Mouse (Mus musculus) heart, embryonic 12.5 days (tissue): ENCODE results near the gene Gnb4. TPM values are rescaled to one million over a fixed set of nuclear protein-coding genes. Genes with fewer than 3 reads are reported as not detected.

ENCODE experiments used
- ATAC-seq: fragments of 200-750 bp; cut with Nextera tagmentation; 2 replicates; pipeline ENCODE4 v1.8.0; 2017; ENCODE audit warnings: moderate TSS enrichment, moderate library complexity; ENCODE audit not compliant: insufficient number of reproducible peaks, low FRiP score
- H3K27ac ChIP-seq: fragments of 300-500 bp; sonication (generic); 2 replicates; pipeline ENCODE4 v1.5.1; 2016; ENCODE audit warnings: mild to moderate bottlenecking, moderate library complexity; ENCODE audit not compliant: poor library complexity, severe bottlenecking
- H3K27me3 ChIP-seq: fragments of 300-500 bp; sonication (generic); replicated peaks from 2 replicates; pipeline ENCODE4 v1.6.1; 2016; ENCODE audit warnings: mild to moderate bottlenecking, moderate library complexity
- H3K36me3 ChIP-seq: fragments of 300-500 bp; sonication (generic); 2 replicates; pipeline ENCODE4 v1.6.1; 2016; ENCODE audit warnings: mild to moderate bottlenecking, moderate library complexity
- H3K4me1 ChIP-seq: fragments of 300-500 bp; sonication (generic); replicated peaks from 2 replicates; pipeline ENCODE4 v1.6.1; 2016; ENCODE audit warnings: mild to moderate bottlenecking
- H3K4me2 ChIP-seq: fragments of 300-500 bp; sonication (generic); 2 replicates; pipeline ENCODE4 v1.6.1; 2016; ENCODE audit warnings: mild to moderate bottlenecking, moderate library complexity
- H3K4me3 ChIP-seq: fragments of 300-500 bp; sonication (generic); 2 replicates; pipeline ENCODE4 v1.5.1; 2016; ENCODE audit warnings: mild to moderate bottlenecking
- H3K9ac ChIP-seq: fragments of 300-500 bp; sonication (generic); 2 replicates; pipeline ENCODE4 v1.6.1; 2016; ENCODE audit warnings: mild to moderate bottlenecking, moderate library complexity
- H3K9me3 ChIP-seq: fragments of 300-500 bp; sonication (generic); replicated peaks from 2 replicates; pipeline ENCODE4 v1.6.1; 2016; ENCODE audit warnings: mild to moderate bottlenecking, moderate library complexity
- WGBS: fragments of 180-500 bp; shearing (Covaris S2); methylation state at CpG from one replicate; pipeline ENCODE4 v1.1.7; 2016; 5-methylcytosine and 5-hydroxymethylcytosine counted together
- polyA plus RNA-seq: library from polyadenylated mRNA; unstranded; fragments of >200 nt; fragmentation: Nextera tagmentation; extraction: Ambion mirVana; gene quantifications from 2 replicates; pipeline ENCODE4 v1.2.1, GENCODE M21; 2016

The Gnb4 gene
- polyA plus RNA-seq, 1 experiment from 2014 or later, result 50.5 TPM

DNA sequence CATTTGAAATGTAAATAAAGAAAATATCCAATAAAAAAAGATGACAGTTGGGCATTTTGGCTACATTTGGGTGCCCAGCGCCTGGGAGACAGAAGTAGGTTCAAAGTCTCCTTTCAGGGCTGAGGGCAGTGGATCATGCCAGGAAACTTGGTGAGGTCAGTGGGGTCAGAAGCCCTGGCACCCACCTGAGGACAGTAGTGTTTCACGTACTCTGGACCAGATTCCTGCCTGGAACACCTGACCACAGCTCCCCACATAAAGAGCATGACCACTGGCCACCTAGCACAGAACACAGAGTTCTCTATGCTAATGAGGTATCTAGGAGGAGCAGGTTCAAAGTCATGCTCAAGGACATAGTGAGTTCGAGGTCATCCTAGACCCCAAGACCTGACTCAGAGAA is 41.2 kb downstream of the Gnb4 start:
- WGBS, result 89% methylated on average over 3 of the region's 3 CpGs
- Histone ChIP-seq H3K4me3 (no peak overlapping the region), H3K4me1 (peaks cover 6% of the 10 kb centered on the region; the same call in 1 of the 2 replicates), H3K9ac (no peak overlapping the region), H3K9me3 (no peaks in the 10 kb centered on the region), H3K4me2 (no peak overlapping the region), H3K36me3 (peaks cover 74% of the 10 kb centered on the region), H3K27me3 (no peaks in the 10 kb centered on the region), H3K27ac (no peak overlapping the region)
- ATAC-seq, result no peak

DNA sequence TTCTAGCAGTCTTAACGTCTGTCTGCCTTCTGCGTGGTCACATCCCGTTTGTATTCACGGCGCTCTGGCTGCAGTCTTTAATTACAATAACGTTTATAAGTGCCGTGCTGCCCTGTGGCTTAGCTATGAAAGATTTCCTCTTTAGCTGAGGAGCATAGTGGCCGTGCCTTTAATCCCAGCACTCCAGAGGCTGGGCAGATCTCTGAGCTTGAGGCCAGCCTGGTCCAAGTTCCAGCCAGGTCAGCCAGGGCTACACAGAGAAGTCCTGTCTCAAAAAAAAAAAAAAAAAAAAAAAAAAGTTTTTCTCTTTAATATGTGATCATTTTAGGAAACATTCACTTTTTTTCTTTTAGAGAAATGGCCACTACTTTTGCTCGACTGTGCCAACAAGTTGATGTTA is 42.5 kb downstream of the Gnb4 start:
- WGBS, result 83% methylated on average over 9 of the region's 9 CpGs
- H3K9ac ChIP-seq, result no peak overlapping the region
- no peaks in the 10 kb centered on the region for H3K27me3 ChIP-seq
- no peak overlapping the region for H3K27ac ChIP-seq
- no peak for ATAC-seq
- peaks cover 82% of the 10 kb centered on the region for H3K36me3 ChIP-seq
- no peaks in the 10 kb centered on the region for H3K9me3 ChIP-seq
- no peak overlapping the region for H3K4me3 ChIP-seq
- H3K4me1 ChIP-seq, result 0 out of 2 replicates have a peak, but pooled peaks cover 2% of the 10 kb centered on the region
- no peak overlapping the region for H3K4me2 ChIP-seq

DNA sequence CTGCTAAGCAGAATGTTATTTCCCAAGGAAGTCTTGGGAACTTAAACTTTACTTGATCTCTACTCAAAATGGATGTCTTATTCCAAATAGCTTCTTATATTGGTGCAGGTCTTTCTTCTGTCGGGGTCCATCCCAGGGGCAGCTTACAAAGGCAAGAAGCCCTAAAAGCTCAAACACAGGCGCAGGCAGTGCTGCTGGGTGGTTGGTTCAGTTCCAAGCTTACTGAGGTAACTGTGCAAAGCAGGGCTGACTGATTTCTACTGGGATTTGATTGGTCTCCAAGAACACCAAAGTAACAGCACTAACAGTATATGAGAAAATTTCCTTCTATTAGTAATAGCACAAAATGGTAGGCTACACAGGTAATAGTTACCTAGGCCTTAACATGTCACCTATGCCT is 43.3 kb downstream of the Gnb4 start:
- WGBS, result 94% methylated on average over 2 of the region's 2 CpGs
- no peak overlapping the region for H3K27ac ChIP-seq
- ATAC-seq, result no peak
- H3K36me3 ChIP-seq, result peaks cover 88% of the 10 kb centered on the region
- H3K9me3 ChIP-seq, result peaks cover 5% of the 10 kb centered on the region
- no peak overlapping the region for H3K4me2 ChIP-seq
- no peak overlapping the region for H3K9ac ChIP-seq
- H3K27me3 ChIP-seq, result no peaks in the 10 kb centered on the region
- 0 out of 2 replicates have a peak, but pooled peaks cover 1% of the 10 kb centered on the region for H3K4me1 ChIP-seq
- H3K4me3 ChIP-seq, result no peak overlapping the region

DNA sequence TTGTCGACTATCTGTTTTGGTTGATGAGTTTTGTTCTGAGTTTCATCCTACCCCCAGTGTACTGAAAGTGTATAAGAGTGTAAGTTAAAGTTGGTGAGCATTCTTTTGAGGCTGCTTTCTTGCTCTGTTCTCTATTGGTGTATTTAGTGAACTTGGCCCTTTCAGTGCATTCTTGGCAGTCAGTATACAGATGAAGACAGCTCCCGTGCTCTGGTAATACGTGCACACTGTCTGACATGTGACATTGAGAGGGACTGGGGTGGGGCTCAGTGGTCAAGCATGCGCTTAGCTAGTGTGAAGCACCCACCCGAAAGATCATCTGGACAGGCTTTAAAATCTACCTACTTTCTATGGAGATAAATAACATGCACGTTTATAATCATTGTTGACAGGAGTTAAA is 53.0 kb downstream of the Gnb4 start:
- no peak for ATAC-seq
- WGBS, result 88% methylated on average over 6 of the region's 6 CpGs
- Histone ChIP-seq H3K4me2 (no peak overlapping the region), H3K36me3 (peaks cover 75% of the 10 kb centered on the region), H3K4me1 (no peaks in the 10 kb centered on the region), H3K9ac (no peak overlapping the region), H3K27ac (no peak overlapping the region), H3K9me3 (peaks cover 4% of the 10 kb centered on the region), H3K27me3 (no peaks in the 10 kb centered on the region), H3K4me3 (no peak overlapping the region)

DNA sequence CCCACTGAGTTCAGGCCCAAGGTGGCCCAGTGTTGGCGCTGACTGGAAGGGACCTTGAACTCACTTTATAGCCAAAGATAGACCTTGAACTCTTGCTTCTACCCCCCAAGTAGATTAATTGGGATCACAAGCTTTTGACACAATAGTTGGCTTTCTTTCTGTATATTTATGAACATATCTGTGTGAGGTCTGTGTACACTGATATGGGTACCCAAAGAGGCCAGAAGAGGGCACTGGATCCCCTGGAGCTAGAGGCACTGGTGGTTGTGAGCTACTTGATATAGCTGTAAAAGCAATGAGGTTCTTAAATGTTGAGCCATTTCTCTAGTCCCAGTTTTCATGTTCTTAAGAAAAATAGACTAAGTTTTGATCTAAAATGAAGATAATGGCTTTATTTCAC is 63.3 kb downstream of the Gnb4 start:
- Histone ChIP-seq H3K4me2 (no peak overlapping the region), H3K36me3 (peaks cover 62% of the 10 kb centered on the region), H3K9me3 (no peaks in the 10 kb centered on the region), H3K4me1 (no peaks in the 10 kb centered on the region), H3K27me3 (no peaks in the 10 kb centered on the region), H3K4me3 (no peak overlapping the region), H3K27ac (no peak overlapping the region), H3K9ac (no peak overlapping the region)
- ATAC-seq, result no peak
- 97% methylated on average over 1 of the region's 1 CpGs for WGBS

DNA sequence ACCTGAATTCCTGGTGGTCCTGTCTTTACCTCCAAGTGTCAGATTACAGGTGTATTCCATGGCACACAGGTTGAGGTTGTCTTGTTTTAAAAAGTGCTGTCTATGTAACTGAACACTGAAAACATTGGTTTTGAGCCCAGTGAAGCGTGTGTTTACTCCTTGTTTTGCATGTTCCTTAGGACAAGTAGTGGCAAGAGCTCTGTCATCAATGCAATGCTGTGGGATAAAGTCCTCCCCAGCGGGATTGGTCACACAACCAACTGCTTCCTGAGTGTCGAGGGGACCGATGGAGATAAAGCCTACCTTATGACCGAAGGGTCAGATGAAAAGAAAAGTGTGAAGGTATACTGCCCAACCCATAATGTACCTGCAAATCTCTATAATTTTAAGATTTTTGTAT is 78.3 kb downstream of the Gnb4 start:
- WGBS, result 85% methylated on average over 5 of the region's 5 CpGs
- H3K36me3 ChIP-seq, result peaks cover 79% of the 10 kb centered on the region
- no peak overlapping the region for H3K4me3 ChIP-seq
- H3K4me1 ChIP-seq, result 0 out of 2 replicates have a peak, but pooled peaks cover 5% of the 10 kb centered on the region
- H3K27me3 ChIP-seq, result no peaks in the 10 kb centered on the region
- H3K9me3 ChIP-seq, result no peaks in the 10 kb centered on the region
- ATAC-seq, result no peak
- no peak overlapping the region for H3K9ac ChIP-seq
- H3K27ac ChIP-seq, result no peak overlapping the region
- H3K4me2 ChIP-seq, result no peak overlapping the region

DNA sequence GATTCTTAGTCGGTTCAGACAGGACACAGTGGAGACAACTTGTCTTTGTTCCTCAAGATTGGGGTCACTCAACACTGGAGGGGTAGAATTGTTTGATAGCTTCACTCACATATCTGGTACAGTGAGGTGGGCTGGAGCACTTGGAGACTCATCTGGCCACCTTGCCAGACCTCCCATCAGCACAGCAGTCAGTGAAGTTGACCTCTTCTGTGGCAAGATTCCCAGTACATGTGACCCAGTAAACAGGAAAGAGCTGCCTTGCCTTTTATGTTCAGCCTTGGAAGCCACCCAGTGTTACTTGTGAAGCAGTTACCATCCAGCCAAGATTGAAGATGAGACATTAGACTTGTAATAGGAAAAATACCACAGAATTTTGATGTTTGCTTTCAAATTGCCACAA is 78.8 kb downstream of the Gnb4 start:
- H3K27ac ChIP-seq, result no peak overlapping the region
- H3K27me3 ChIP-seq, result no peaks in the 10 kb centered on the region
- H3K4me1 ChIP-seq, result 0 out of 2 replicates have a peak, but pooled peaks cover 5% of the 10 kb centered on the region
- H3K36me3 ChIP-seq, result peaks cover 78% of the 10 kb centered on the region
- no peak overlapping the region for H3K4me2 ChIP-seq
- no peak overlapping the region for H3K4me3 ChIP-seq
- 58% methylated on average over 1 of the region's 1 CpGs for WGBS
- no peaks in the 10 kb centered on the region for H3K9me3 ChIP-seq
- H3K9ac ChIP-seq, result no peak overlapping the region
- ATAC-seq, result no peak

DNA sequence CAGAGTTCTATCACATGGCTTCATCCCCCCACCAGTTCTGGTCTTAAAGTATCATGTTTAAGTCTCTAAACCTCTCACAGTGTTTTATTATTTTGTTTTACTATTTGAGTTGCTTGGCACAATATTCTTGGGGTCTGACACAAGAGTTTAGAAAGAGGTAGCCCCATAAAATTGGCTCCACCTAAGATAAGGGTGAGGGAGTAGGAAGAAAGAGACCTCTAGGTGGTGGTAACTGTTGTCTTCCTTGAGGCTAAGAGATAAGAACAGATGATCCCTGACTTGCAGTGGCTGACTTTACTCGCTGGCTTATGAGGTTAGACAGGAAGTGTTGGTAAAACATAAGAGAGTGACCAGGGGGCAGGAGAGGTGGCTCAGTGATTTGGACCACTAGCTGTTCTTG is 80.7 kb downstream of the Gnb4 start:
- WGBS, result 43% methylated on average over 1 of the region's 1 CpGs

More for the DNA sequence above, 80.7 kb downstream of the Gnb4 start:
- Histone ChIP-seq H3K36me3 (peaks cover 71% of the 10 kb centered on the region), H3K27me3 (no peaks in the 10 kb centered on the region), H3K9ac (no peak overlapping the region), H3K9me3 (no peaks in the 10 kb centered on the region), H3K4me1 (0 out of 2 replicates have a peak, but pooled peaks cover 5% of the 10 kb centered on the region), H3K4me3 (no peak overlapping the region), H3K4me2 (no peak overlapping the region), H3K27ac (no peak overlapping the region)
- ATAC-seq, result no peak

Other genes starting within 250 kb of the Gnb4 start
- gene Pik3ca, start 218.9 kb downstream of the Gnb4 start, polyA plus RNA-seq, result 8.7 and 10.2 TPM in 2 replicates
- gene Kcnmb3, start 124.4 kb downstream of the Gnb4 start, polyA plus RNA-seq, result not detected in 2 replicates
- gene Zfp639, start 106.3 kb downstream of the Gnb4 start, polyA plus RNA-seq, result 27.2 and 34.1 TPM in 2 replicates
- gene Mfn1, start 87.1 kb downstream of the Gnb4 start, polyA plus RNA-seq, result 71.3 and 85.5 TPM in 2 replicates
- 105 and 108 TPM in 2 replicates for gene Actl6a, start 89.7 kb upstream of the Gnb4 start, polyA plus RNA-seq
- gene Ndufb5, start 120.4 kb upstream of the Gnb4 start, polyA plus RNA-seq, result 468 and 489 TPM in 2 replicates
- gene Mrpl47, start 121.0 kb upstream of the Gnb4 start, polyA plus RNA-seq, result 31.8 TPM in 2 replicates
- gene Usp13, start 201.0 kb upstream of the Gnb4 start, polyA plus RNA-seq, result 50.4 and 51.8 TPM in 2 replicates